Mouse (Mus musculus) stomach, postnatal 0 days (tissue): ENCODE measurements at regions not wholly inside any gene's neighbourhood (a gene's known extent, or its start where the extent isn't known, plus 50 kb on each side); places are given as distances from the start of the nearest gene placed in this dataset.

Experiments used
- ATAC-seq: fragments of 200-750 bp; cut with Nextera tagmentation; 2 replicates; pipeline ENCODE4 v1.8.0; 2017; ENCODE audit not compliant: low FRiP score, low TSS enrichment
- DNase-seq: peaks from one replicate; pipeline ENCODE4 v3.0.0-alpha.2; 2016; ENCODE audit warnings: low spot score
- H3K27ac ChIP-seq: fragments of 300-500 bp; sonication (generic); replicated peaks from 2 replicates; pipeline ENCODE4 v1.5.1; 2014; ENCODE audit warnings: mild to moderate bottlenecking, control low read depth
- H3K27me3 ChIP-seq: fragments of 300-500 bp; sonication (generic); 2 replicates; pipeline ENCODE4 v1.6.1; 2014; ENCODE audit warnings: low read length; ENCODE audit not compliant: control insufficient read depth, insufficient read depth
- H3K36me3 ChIP-seq: fragments of 300-500 bp; sonication (generic); 2 replicates; pipeline ENCODE4 v1.6.1; 2014; ENCODE audit warnings: low read length, mixed read lengths; ENCODE audit not compliant: control insufficient read depth, insufficient read depth
- H3K4me1 ChIP-seq: fragments of 300-500 bp; sonication (generic); replicated peaks from 2 replicates; pipeline ENCODE4 v1.6.1; 2014; ENCODE audit warnings: antibody characterized with exemption; ENCODE audit not compliant: control insufficient read depth, insufficient read depth
- H3K4me2 ChIP-seq: fragments of 300-500 bp; sonication (generic); replicated peaks from 2 replicates; pipeline ENCODE4 v1.6.1; 2014; ENCODE audit warnings: low read depth, mild to moderate bottlenecking, control low read depth, moderate library complexity
- H3K4me3 ChIP-seq: fragments of 300-500 bp; sonication (generic); 2 replicates; pipeline ENCODE4 v1.5.1; 2014; ENCODE audit warnings: low read depth, low read length, control low read depth
- H3K9ac ChIP-seq: fragments of 300-500 bp; sonication (generic); 2 replicates; pipeline ENCODE4 v1.6.1; 2014; ENCODE audit warnings: mild to moderate bottlenecking, low read length, control low read depth, mixed read lengths
- H3K9me3 ChIP-seq: fragments of 300-500 bp; sonication (generic); 2 replicates; pipeline ENCODE4 v1.6.1; 2016; ENCODE audit warnings: low read length; ENCODE audit not compliant: control insufficient read depth
- CTCF ChIP-seq: IDR thresholded peaks from 2 replicates; pipeline ENCODE4 v1.5.1; 2016; ENCODE audit warnings: antibody characterized with exemption, low read depth, mild to moderate bottlenecking, moderate library complexity
- EP300 ChIP-seq: optimal IDR thresholded peaks from 2 replicates; pipeline ENCODE3; 2016; ENCODE audit warnings: antibody characterized with exemption
- WGBS: fragments of 180-500 bp; shearing (Covaris S2); extraction: QIAGEN DNeasy Blood & Tissue Kit; methylation state at CpG from one replicate; pipeline ENCODE4 v1.1.7; 2014; 5-methylcytosine and 5-hydroxymethylcytosine counted together

GRCm38 (mm10) chr16:95196622-95197021 is 60.7 kb upstream of the Kcnj15 start:
- no peak overlapping the region for H3K9ac ChIP-seq
- H3K4me2 ChIP-seq = no peak overlapping the region
- H3K27ac ChIP-seq = no peak overlapping the region
- no peaks in the 10 kb centered on the region for H3K9me3 ChIP-seq
- TF ChIP-seq CTCF (peak; percentile 96), EP300 (no peak)
- H3K4me3 ChIP-seq = no peak overlapping the region
- H3K36me3 ChIP-seq = no peaks in the 10 kb centered on the region
- no peaks in the 10 kb centered on the region for H3K27me3 ChIP-seq
- WGBS = 0% methylated on average over 1 of the region's 1 CpGs
- ATAC-seq = peak; percentile 77
- peak; percentile 86 for DNase-seq
- no peaks in the 10 kb centered on the region for H3K4me1 ChIP-seq

- Histone ChIP-seq H3K4me3 (no peak overlapping the region), H3K27me3 (no peaks in the 10 kb centered on the region), H3K4me1 (no peaks in the 10 kb centered on the region), H3K27ac (no peak overlapping the region), H3K9ac (no peak overlapping the region), H3K36me3 (no peaks in the 10 kb centered on the region), H3K4me2 (no peak overlapping the region), H3K9me3 (no peaks in the 10 kb centered on the region)
- no peak for DNase-seq
- WGBS = 59% methylated on average over 19 of the region's 19 CpGs
- no peak for TF ChIP-seq EP300
- ATAC-seq = no peak
Observed at GRCm38 (mm10) chr16:95198795-95199563, 58.4 kb upstream of the Kcnj15 start.

- no peaks in the 10 kb centered on the region for H3K36me3 ChIP-seq
- ATAC-seq (no peak), DNase-seq (no peak)
- 58% methylated on average over 7 of the region's 7 CpGs for WGBS
- H3K4me2 ChIP-seq = no peak overlapping the region
- no peaks in the 10 kb centered on the region for H3K4me1 ChIP-seq
- H3K9me3 ChIP-seq = no peaks in the 10 kb centered on the region
- H3K9ac ChIP-seq = no peak overlapping the region
- TF ChIP-seq CTCF (no peak), EP300 (no peak)
- no peak overlapping the region for H3K27ac ChIP-seq
- no peaks in the 10 kb centered on the region for H3K27me3 ChIP-seq
- H3K4me3 ChIP-seq = no peak overlapping the region
Observed at GRCm38 (mm10) chr16:95202126-95202883, 55.1 kb upstream of the Kcnj15 start.

- Histone ChIP-seq H3K27ac (no peak overlapping the region), H3K9me3 (no peaks in the 10 kb centered on the region), H3K9ac (no peak overlapping the region), H3K4me3 (no peak overlapping the region), H3K4me1 (no peaks in the 10 kb centered on the region), H3K4me2 (no peak overlapping the region), H3K27me3 (no peaks in the 10 kb centered on the region), H3K36me3 (no peaks in the 10 kb centered on the region)
- WGBS = 90% methylated on average over 3 of the region's 3 CpGs
- no peak for TF ChIP-seq EP300
- TF ChIP-seq CTCF = no peak
- no peak for DNase-seq
- no peak for ATAC-seq
Observed at GRCm38 (mm10) chr16:95203026-95203425, 54.3 kb upstream of the Kcnj15 start.

- no peak overlapping the region for H3K4me2 ChIP-seq
- H3K27ac ChIP-seq = no peak overlapping the region
- H3K27me3 ChIP-seq = no peaks in the 10 kb centered on the region
- no peaks in the 10 kb centered on the region for H3K36me3 ChIP-seq
- H3K9me3 ChIP-seq = no peaks in the 10 kb centered on the region
- TF ChIP-seq EP300 = no peak
- no peak for TF ChIP-seq CTCF
- DNase-seq (no peak), ATAC-seq (no peak)
- no peak overlapping the region for H3K9ac ChIP-seq
- no peaks in the 10 kb centered on the region for H3K4me1 ChIP-seq
- 85% methylated on average over 3 of the region's 3 CpGs for WGBS
- H3K4me3 ChIP-seq = no peak overlapping the region
Observed at GRCm38 (mm10) chr16:95203790-95204189, 53.6 kb upstream of the Kcnj15 start.

- Histone ChIP-seq H3K4me1 (no peaks in the 10 kb centered on the region), H3K27me3 (no peaks in the 10 kb centered on the region), H3K4me2 (no peak overlapping the region), H3K9ac (no peak overlapping the region), H3K27ac (no peak overlapping the region), H3K9me3 (no peaks in the 10 kb centered on the region), H3K4me3 (no peak overlapping the region), H3K36me3 (no peaks in the 10 kb centered on the region)
- DNase-seq (no peak), ATAC-seq (no peak)
- no peak for TF ChIP-seq EP300
- WGBS = 84% methylated on average over 6 of the region's 6 CpGs
Observed at GRCm38 (mm10) chr16:95204507-95204906, 52.9 kb upstream of the Kcnj15 start.
